Mouse (Mus musculus) kidney, adult 11 months (tissue): ENCODE results near the gene Hist1h2ae.

Experiments
- DNase-seq: peaks from one replicate; pipeline ENCODE4 v3.0.0; 2022

Gene Hist1h2ae

DNA sequence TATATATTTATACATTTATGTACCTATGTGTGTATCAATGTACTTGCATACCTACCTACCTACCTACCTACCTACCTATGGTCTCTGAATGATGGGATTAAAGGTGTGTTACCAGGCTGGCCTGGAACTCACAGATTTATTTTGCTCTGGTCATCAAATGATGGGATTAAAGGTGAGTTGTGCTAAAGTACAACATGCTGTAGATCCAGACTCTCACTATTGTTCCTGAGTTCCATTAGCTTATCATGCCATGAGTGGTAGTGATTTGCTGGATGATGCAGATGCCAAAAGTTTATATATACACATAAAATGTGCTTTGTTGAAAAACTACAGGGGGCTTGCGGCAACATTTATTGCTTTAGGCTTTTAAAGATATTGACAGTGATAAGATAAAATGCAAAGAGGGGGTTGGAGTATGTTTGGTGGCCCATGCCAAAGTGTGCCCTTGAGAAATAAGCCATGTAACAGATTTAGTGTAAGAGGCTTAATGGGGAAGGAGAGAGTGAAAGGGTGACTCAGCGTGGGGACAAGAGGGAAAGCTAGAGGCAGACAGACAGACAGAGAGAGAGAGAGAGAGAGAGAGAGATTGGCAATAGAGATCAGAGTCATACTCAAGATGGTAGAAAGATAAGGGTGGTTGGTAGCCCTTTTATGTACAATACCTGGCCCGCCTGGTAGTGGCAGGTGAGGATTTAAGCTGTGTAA, 33.9 kb downstream of the Hist1h2ae start:
- DNase-seq, result no peak

DNA sequence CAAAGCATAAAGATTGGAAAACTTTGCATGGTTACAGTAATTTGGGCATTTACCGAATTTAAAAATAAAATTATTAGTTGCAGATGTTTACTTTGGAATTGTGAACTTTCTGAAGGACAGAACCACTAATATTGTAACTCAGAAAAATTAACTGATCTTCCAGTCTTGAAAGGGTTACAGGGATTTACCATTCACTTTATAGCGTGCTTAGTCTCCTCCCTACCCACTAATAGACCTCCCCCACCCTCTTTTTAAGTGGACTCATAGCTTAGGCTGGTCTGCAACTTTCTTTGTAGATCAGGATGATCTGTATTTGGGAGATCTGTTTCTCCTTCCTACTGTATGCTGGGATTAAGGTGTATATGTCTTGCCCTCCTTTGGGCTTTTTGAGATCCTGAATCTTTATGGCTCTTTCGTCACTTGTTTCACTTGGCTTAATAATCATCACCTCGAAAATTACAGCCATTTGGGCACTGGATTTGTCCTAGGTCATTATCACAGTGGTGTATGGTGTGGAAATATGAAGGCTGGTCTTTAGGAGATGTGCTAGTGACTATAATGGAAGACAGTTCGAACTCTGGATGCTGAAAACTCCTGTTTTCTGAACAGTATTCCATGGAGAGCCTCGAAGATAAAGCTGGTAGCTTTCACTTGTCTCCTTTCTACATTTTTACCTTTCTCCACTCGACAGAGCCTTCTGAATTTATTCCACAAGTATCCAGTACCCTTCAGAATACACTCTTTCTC, 34.8 kb downstream of the Hist1h2ae start:
- no peak for DNase-seq

- DNase-seq, result peak; percentile 77
Observed at GRCm38 (mm10) chr13:23535137-23536075, 35.6 kb downstream of the Hist1h2ae start, which contains the start of gene Hist1h3g. Hist1h3g (plus strand) TSS chr13:23535422.

GRCm38 (mm10) chr13:23534368-23535131, 36.5 kb downstream of the Hist1h2ae start:
- no peak for DNase-seq

DNA sequence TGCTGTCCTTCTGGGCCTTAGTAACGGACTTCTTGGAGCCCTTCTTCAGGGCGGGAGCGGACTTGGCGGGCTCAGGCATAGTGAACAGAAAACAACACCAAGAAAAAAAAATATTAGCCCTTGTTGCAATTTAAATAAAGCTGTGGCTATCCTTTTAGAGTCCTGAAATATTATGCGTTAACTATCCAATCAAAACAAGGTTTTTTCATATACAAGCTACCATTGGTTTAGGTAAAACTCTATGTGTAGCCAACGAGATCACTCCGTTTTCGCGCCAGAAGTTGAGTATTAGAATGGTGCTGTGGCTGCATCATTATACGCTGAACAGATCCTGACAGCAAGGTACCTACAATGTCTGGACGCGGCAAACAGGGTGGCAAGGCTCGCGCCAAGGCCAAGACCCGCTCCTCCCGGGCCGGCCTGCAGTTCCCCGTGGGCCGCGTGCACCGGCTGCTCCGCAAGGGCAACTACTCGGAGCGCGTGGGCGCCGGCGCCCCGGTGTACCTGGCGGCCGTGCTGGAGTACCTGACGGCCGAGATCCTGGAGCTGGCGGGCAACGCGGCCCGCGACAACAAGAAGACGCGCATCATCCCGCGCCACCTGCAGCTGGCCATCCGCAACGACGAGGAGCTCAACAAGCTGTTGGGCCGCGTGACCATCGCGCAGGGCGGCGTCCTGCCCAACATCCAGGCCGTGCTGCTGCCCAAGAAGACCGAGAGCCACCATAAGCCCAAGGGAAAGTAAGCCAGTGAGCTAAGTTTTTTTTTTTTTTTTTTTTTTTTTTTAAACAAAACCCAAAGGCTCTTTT, 37.3 kb downstream of the Hist1h2ae start, which contains the start of gene Hist1h2af:
Gene Hist1h2af, plus strand, starts transcription at position 347 of the 808 bp plus-strand sequence.
- DNase-seq, result peak; percentile 57

DNA sequence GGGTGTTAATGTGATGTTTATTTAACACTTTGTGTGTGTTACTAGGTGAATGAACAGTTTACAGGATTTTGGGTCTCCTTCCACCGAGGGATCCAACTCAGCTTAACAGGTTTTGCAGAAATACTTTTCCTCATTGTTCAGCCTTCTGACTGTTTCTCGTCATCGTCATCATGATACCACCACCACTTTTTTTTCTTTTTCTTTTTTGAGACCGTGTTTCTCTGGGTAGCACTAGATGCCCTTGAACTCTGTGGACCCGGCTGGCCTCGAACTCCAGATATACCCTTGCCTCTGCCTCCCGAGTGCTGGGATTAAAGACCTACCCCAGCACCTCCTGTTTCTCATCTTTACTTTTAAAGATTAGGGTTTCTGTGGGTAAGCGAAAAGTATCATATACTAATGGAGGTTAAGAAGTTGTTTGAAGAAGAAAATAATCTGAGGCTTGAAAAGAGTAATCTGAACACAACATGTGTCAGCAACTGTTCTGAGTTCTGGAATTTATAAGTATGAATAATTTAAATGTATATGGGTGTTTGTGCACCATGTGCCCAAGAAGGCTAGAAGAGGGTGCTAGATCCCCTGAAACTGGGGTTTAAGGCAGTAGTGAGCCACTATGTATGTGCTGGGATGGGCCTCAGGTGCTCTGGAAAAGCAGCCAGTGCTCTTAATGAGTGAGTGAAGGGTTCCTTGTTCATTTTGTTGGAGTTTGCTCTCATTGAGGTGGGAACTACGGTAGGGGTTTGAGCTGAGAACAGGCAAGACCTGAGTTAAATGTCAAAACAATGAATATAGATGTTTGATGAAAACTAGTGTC, 38.6 kb downstream of the Hist1h2ae start:
- DNase-seq, result no peak

DNA sequence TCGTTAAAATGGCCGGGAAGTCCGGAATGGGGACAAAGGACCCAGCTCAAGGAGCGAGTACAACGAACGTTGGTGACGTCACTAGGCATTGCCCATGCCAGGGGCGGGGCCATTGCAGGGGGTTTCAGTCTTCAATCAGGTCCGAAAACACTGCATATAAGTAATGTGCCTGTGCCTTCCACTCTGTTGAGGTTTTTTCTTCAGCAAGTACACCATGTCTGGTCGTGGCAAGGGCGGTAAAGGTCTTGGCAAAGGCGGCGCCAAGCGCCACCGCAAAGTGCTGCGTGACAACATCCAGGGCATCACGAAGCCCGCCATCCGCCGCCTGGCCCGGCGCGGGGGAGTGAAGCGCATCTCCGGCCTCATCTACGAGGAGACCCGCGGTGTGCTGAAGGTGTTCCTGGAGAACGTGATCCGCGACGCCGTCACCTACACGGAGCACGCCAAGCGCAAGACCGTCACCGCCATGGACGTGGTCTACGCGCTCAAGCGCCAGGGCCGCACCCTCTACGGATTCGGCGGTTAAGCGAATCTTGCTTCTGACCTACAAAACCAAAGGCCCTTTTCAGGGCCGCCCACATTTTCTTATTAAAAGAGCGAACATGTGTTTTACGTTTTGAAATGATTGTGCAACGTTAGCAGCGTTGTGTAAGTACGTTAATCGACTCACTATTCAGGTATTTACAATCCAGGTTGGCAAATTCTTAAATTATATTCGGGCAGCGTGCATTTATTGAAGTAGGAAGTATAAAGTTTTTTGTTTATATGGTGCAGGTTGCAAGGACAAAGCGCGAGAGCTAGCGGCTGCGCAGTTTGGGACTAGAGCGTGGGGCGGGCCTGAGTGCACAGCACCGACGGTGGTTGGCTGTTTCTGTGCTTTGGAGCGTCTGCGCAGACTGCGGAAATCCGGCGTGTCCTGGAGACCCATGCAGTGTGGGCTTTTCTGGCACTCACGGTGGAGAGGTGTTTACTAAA, 39.8 kb downstream of the Hist1h2ae start, which contains the start of gene Hist1h4h:
Gene Hist1h4h, plus strand, starts transcription at position 150 of the 975 bp plus-strand sequence.
- peak; percentile 96 for DNase-seq

DNA sequence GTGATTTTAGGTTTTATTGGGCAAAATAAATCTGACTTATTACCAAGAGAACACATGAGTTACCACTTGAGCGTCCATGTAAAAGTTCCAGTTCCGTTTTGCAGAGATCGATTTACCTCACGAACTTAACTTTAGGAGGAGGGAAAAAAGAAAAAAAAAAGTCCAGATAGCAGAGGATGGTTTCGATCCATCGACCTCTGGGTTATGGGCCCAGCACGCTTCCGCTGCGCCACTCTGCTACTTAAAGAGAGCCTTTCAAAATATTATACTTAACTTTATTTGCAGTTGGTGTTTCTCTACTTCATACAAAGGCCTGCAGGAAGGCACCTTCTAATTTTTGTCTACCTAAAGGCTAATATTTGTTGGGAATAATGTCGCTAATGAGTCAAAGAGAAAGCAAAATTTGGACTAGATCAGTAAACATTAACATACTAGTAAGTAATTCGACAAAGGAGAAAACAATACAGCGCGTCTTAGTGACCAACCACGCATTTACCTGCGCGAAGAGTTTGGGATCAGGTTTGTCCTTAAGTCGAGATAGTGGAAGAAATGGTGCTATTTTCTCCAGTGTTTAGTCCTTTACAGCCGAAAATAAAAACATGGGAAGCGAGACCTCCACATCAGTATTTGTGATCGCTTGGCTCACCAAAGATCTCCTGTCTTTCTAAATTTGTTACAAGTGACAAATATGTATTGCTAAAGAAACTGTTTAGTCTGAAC, 40.7 kb downstream of the Hist1h2ae start:
- DNase-seq, result peak; percentile 43

DNA sequence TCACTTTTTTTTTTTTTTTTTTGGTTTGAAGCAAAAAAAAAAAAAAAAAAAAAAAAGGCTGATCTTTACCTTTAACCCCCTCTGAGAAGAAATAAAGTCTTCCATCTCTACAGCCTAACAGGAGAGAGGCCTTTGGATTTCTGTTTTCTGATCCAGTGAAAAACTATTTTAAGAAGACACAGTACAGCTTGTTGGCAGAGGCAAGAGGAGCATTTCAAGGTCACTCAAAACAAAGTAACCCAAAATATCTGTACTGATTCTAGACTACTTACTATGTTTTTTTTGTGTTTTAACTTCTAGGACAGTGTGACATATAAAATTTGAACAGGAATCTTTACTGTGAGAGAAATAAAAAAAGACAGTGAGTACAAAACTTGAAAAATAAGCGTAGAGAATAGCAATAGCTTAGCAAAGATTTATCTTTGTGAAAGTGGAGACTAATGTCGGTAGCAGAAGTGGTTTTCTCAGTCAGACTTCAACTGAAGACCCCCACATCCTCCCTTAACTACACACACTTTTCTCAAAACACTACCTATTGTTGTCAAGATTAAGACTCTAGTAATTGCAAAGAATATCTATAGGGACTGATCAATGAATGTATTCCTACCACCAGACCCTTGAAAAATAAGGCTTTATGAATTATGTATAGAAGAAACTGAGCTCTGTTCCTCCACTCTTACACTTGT, 41.4 kb downstream of the Hist1h2ae start:
- no peak for DNase-seq

DNA sequence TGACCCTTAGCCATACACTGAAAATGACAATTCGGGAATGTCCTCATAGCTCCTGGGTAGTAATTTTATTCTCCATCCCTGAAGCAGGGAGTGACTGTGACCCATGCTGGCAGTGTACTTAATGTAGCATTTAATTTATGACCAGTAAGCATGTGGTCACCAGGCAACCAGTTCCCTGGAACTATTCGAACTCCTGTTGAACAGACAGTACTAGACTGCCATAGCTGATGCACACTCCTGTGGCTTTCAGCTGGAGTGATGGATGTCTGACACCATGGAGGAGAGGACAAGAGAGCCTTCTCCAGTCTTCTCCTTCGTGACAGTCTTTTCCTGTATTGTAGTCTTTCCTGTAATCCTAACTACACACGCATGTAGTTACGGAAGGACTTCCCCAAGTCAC, 42.0 kb downstream of the Hist1h2ae start:
- DNase-seq, result peak; percentile 27

DNA sequence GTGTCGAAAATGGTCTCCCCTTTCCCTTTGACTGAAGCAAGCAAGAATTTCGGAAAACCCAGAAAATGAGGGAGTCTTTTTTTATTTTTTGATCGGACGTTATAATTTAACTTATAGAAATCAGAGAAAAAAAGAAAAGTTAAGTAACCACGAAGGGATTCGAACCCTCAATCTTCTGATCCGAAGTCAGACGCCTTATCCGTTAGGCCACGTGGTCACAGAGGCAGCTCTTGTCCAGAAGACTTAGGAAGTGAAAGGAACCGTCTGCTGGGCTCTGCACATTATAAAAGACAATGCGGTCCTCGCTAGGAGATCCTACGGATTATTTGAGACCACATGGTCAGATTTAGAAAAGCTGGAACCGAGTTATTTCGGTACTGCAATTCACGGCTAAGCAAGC, 44.7 kb downstream of the Hist1h2ae start:
- peak; percentile 83 for DNase-seq

- DNase-seq, result no peak
Observed at GRCm38 (mm10) chr13:23525901-23526300, 45.1 kb downstream of the Hist1h2ae start.

GRCm38 (mm10) chr13:23524654-23525053, 46.4 kb downstream of the Hist1h2ae start:
- DNase-seq, result peak; percentile 58

GRCm38 (mm10) chr13:23523976-23524375, 47.0 kb downstream of the Hist1h2ae start:
- DNase-seq, result no peak

DNA sequence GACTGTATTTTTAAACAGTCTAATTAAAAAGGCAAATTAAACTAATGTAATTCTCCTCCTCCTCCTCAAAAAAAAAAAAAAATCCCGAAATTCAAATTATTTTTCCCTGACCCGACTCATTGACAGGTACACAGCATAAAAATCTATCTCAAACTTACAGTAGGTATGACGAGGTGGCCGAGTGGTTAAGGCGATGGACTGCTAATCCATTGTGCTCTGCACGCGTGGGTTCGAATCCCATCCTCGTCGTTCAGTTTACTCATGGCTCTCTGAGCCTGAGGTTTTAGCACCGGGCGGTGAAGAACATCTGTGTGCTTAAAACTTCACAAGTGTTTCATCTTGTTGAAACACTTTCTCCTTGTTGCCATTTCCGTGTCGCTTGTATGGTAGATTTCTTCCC, 49.3 kb downstream of the Hist1h2ae start:
- DNase-seq, result peak; percentile 59
